Mouse (Mus musculus): ENCODE results near the gene Ccm2.

The Ccm2 gene

DNA sequence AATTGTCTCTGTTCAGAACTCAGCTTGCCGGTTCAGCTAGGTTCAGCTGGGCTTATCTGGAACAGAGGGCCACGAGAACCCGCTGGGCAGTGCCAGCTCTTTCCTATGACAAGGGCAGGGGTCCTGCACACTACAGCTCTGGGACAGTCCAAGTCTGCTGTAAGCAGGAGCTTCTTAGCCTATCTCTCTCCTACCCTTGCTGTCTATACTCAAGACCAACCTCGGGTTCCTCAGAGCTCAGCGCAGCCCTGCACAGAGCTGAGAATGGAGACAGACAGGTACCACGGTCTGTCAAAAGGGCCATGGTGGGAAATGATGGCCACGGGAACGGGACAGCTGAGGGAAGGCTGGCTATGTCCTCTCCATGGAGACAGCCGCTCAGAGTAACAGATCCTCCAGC, 56.5 kb downstream of the Ccm2 start:
- DNase-seq (ENCODE audit: low spot score in 2 of 2) = no peak

DNA sequence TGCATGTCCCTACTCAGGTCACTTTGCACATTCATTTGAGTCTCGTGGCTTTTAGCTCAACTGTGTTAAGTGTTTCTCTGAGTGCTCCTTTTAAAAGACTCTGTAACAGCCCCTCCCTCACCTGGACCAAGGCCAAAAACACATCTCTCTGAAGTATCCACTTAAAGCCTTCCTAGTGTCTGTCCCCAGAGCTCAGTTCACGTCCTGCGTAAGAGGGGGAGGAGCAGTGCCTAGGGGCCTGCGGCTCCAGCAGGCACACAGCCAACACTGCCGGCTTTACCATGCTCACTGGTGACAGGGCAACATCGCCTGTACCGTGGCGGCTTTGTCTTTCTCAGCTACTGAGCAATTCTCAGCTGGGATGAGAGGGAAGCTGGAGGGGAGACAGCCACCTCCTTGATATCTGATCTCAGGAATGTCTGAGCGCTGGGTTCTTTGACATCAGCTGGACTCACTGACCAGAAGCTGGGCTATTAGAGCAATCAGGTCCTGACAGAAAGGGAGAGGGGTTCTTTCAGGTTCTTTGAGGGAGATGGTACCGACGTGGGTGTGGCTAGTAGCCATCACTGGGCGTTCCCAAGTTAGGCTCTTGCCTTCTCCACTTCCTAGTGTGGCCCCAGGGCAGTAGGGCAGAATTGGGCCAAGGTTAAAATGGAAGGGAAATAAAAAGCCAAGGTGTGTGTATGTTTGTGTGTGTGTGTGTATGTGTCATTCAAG, 57.4 kb downstream of the Ccm2 start:
- peak in 1 of 2 experiments; percentile 32 for DNase-seq (ENCODE audit: low spot score in 2 of 2)

DNA sequence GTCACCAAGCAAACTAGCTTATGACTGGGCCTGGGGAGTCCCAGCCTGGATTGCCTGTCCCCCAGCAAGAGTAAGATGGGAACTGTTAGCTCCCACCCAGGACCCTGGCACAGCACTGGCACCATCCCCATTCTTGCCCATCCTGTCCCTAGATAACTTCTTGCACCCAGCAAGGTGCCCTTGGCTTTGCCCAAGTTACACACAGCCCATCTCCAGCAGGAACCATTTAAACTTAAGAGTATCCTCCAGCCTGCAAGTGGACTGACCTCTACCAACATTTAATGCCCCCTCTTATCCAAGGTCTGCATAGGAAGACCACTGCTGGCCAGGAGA, 57.9 kb downstream of the Ccm2 start:
- no peak for DNase-seq (ENCODE audit: low spot score in 2 of 2)

DNA sequence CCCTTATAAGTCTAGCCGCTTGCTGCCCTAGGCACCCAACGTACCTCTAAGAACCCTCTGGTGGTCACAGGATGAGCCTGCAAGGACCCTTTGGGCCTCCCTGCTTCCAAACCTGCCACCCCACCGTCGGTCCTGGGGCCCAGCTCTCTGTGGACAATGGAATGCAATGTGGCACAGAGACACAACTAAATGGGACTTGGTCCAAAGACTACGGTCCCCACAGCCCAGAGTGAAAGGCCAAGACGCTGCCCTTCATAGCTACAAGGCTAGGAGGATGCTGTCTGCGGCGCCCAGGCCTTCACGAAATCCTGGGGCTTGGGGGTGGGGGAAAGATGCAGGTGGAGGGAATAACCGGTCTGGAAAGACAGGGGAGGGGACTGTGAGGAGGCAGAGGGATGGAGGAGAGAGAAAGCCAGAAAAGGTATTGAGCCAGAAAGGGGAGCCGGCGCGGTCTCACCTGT, 58.4 kb downstream of the Ccm2 start:
- no peak for DNase-seq (ENCODE audit: low spot score in 2 of 2)

DNA sequence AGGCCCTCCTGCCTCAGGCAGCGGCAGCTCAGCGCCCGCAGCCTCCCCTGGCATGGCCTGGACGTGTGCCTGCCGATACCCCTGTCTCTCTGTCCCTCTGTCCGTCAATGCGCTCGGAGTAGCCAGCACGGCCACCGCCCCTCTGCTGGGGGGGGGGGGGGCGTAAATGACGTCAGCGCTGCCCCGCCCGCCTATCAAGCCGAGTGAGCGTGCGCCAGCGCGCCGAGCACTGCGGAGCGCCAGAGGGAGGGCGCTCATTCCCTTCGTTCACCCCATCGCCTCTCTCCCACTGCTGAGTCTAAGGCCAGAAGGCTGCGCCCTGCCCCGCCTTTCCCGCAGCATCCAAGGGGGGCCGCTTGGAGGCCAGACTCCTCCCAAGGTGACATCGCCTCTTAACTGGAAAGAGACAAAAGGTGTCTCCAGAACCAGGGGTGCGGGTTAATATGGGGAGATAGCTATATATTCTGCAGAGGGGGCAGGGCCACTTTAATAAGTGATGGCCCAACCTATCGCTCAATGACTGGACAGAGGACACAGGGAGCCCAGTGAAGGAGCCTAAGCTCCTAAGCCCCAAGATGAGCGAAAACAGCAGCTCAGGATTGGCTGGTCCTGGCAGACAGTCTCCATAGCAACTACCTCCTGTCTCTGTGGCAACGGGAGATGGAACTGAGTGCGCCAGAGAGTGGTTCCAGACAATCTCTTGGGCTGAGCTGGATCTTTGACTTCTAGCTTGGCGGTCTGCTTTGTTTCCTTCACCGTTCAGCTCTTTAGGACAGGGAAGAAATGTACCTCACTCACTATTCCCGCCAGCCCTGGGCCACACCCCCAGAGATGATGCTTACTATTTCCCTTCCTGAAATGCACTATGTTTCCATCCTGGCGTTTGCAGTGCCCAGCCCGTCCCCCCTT, 59.1 kb downstream of the Ccm2 start, which contains the start of gene Nacad:
Gene Nacad, minus strand, starts transcription at position 563 of the 909 bp plus-strand sequence.
- DNase-seq (ENCODE audit: low spot score in 2 of 2) = no peak

DNA sequence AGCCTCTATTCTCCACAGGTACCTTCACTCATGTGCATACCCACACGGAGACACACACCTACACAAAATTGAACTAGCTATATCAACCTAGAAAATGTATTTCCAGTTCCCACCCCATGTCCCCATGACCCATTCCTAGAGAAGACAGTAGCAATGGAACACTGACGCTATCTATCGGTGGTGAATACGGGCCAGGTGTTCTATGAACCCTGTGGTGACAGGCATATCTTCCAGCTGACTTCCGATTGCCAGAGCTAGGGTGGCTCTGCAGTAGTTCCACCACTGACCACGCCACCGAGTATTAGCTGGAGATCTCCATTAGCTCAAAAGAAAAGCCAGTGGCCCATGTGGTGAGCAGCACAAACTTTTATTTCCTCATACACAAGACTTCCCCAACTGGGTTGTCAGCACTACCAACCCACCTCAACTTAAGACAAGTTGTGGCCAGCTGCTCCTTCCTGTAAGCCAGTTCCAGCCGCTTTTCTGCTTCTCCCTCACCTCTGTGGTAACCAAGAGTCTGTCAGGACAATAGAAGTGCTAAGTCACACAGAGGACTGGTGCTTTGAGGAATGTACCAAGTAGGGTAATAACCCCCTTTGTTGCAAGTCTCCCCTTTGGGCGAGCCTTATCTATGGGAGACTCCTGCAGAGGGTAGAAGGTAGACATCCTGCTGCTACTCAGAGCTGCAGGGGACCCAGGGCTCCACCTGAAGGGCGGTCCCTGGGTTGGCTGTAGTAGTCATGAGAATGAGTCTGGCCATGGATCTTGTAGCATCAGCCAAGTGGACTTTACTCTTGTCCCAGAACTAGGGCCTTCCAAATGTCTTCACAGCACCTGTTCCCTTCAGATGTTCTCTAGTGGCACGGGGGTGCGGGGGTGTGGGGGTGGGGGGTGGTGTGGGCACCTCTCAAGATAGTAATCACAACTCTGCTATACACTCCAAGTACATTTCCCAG, 68.8 kb downstream of the Ccm2 start:
- DNase-seq (ENCODE audit: low spot score in 2 of 2) = no peak

DNA sequence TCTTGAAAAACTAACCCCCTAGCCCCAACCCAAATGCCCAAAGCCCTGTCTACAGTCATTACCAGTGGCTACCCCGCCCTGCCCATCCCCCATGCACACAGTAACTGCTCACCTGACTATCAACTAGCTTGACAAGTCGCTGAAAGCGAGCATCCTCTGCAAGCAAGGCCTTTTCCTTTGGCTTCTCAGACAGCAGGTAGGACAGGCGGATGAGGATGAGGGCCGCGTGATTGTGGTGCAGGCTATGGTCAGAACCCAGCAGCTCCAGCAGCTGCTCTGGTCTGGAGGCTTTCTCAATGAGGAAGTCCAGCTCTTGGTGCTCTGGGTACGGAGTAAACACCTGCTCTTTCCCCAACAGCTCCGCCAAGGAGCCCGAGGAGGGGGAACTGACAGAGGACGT, 77.0 kb downstream of the Ccm2 start:
- DNase-seq (ENCODE audit: low spot score in 2 of 2) = no peak

DNA sequence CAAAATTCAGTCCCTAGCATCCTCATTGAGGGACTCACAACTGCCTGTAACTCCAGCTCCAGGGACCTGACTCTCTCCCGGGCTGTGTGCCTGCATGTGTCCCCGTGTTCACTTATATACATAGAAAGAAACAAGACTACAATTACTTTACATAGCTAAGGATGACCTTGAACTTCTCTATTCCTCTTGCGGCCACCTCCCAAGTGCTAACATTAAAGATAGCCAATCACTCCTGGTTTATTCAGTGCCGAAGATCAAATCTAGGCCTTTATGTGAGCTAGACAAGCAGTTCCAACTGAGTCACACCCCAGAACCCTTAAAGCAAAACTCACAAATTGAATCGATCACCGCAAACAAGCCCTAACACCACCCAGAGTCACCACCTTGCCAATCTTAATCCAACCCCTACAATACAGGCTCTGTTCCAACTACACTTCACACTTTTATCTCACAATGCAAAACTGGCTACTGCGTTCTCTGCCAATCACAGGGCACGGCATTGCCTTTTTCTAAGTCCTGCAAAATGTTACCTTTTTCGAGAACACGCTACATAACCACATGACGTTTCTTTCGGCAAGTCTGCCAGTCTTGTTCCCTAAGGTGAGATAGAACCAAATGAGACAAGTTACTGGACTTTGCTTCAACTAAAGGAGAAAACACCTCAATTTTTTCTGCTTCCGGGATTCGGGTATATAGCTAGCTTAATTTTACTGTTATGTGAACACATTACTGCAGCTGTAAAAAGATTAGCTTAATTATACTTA, 78.1 kb downstream of the Ccm2 start:
- DNase-seq (ENCODE audit: low spot score in 2 of 2) = peak in 1 of 2 experiments; percentile 22

DNA sequence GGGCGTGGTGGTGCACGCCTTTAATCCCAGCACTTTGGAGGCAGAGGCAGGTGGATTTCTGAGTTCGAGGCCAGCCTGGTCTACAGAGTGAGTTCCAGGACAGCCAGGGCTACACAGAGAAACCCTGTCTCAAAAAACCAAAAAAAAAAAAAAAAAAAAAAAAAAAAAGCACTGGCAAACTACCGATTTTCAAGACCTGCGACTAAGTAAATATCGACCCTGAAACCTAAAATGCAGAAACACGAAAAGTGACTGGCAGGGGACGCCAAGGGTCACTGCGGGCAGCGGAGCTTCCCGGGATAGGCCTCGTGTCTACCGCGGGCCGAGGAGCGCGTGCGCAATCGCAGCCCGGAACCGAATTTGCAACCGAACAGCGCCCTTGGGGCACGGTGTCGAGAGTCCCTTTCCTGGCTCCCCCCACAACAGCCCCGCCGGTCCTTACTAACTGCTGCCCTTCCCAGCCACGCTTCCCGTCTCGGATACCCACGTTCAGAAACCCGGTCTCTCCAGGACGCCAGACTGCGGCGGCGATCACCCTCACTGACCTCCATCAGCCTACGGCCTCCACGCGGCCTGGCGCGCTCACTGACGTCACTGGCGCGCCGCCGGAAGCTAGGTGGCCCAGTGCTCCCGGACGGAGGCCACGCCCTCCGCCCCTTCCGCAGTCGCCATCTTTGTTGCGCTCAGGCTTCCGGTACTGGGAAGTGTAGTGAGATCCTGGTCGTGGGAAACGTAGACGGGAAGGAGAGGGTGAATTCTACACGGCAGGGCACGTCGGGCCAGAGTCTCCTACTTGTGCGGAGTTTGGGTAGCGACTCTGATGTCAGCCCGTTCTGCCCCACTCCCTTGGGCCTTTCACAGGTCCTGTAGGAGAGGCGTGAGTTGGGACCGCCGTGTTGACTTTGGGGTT, 79.0 kb downstream of the Ccm2 start, which contains the start of gene Tbrg4:
Gene Tbrg4, minus strand, starts transcription at position 590 of the 910 bp plus-strand sequence.
- peak; percentile 93 to 94 for DNase-seq (ENCODE audit: low spot score in 2 of 2)

DNA sequence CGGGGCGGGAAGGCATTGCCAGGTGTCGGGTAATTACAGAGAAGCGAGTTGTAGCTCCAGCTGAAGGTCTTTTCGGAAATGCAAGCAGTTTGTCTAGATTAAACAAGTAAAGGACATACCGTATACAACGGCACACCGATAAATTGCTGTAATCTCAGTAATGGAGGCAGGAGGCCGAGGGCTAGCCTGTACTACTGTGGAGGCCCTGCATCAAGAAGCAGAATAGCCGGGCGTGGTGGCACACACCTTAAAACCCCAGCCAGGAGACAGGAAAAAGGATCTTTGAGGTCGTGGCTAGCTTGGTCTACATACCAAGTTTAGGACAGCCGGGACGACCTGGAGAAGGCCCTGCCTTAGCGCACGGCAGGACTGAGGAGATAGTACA, 79.7 kb downstream of the Ccm2 start:
- no peak for DNase-seq (ENCODE audit: low spot score in 2 of 2)

DNA sequence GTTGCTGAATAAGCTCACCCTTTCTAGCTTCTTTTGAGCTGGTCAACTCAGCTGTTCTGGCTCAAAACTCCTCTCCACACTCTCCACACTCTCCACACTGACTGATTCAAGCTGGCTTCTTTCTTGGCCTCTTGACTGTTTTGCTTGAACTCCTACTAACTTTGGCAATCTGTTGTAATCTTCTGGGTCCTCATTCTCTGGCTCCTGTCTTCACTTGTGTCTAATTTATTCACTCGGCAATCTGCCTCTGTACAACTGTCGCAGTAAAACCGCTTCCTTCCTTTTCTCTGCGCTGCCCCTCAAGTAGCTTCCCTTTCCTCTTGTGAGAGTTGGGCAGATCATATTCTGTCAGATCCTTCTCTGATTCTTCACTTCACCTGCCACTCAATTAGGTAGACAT, 81.0 kb downstream of the Ccm2 start:
- peak; percentile 35 to 41 for DNase-seq (ENCODE audit: low spot score in 2 of 2)

DNA sequence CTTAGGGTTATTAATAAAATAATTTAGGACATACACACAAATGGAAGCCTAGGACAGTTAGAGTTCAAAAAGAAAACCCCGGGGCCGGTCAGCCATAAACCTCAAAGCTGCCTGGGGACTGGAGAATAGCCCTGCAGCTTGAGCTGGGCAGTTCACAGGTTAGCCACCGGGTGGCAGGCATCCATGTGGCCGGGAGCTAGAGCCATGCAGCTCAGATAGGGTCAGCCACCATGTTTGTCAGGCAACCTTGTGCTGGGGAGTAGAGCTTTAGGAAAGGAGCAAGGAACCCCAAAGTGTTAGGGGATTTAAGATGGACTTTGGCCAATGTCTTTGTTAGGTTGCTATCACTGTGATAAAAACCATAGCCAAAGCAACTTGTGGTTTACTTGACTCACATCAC, 81.9 kb downstream of the Ccm2 start:
- no peak for DNase-seq (ENCODE audit: low spot score in 2 of 2)

DNA sequence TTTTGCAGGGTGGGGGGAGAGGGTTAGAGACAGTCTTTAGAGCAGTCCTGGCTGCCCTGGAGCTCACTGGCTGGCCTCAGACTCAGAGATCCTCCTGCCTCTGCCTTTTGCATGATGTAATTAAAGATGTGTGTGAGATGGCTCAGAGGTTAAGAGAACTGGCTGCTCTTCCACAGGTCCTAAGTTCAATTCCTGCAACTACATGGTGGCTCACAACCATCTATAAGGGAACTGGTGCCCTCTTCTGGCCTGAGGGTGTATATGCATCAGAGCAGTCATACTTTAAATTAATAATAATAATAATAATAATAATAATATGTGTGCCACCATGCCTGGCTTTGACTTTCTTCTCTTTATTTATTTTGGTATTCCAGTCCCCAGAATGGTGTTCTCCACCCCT, 83.0 kb downstream of the Ccm2 start:
- DNase-seq (ENCODE audit: low spot score in 2 of 2) = no peak

DNA sequence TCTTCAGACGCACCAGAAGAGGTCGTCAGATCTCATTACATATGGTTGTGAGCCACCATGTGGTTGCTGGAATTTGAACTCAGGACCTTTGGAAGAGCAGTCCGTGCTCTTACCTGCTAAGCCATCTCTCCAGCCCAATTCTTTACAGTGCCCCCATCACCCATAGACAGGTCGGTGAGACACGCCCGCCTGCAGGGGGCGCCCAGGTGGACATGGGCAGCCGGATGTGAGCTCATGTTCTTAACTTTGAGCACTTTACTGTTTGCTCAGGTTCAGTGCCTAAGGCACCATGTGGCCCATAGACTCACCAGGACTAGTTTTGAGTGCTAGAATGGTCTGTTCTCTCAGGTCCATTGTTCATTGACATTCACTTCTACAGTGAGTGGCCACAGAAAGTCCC, 89.5 kb downstream of the Ccm2 start:
- no peak for DNase-seq (ENCODE audit: low spot score in 2 of 2)

DNA sequence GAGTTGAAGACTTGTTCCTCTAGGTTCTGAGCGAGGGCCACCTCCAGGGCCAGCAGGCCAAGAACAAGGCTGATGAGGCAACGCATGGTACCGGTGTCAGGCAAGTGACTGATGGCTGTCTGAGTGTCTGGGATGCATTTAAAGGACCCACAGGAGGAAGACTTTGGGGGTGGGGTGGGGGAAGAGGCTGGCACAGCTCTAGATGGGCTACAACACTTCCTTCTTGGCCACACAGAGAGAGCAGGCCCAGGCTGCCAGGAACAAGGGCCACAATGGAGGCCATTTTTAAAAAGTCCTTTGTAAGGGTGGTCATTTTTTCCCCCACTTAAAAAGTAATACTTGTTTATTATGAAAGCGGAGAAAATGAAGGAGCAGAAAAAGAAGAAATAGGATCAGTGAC, 91.8 kb downstream of the Ccm2 start, which contains the start of gene Wap:
Gene Wap, minus strand, starts transcription at position 101 of the 400 bp plus-strand sequence.
- no peak for DNase-seq (ENCODE audit: low spot score in 2 of 2)

DNA sequence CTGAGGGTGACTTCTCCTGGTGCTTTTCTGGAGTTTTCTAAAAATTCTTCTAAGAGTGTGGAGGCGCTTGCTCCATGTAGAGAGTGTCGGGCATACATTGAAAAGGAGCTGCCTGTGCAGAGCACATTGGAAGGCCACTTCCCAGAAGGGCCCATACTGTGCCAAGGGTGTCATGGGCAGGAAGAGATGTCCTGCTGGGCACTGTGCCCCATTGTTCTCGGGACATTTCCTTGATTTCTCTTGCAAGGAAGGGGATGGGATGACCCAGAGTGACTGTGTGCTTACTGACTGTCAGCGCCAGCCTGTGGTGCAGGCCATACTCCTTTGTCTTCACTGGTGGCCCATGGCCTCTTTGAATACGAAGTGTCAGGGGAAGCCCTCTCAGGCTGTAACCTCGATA, 92.4 kb downstream of the Ccm2 start:
- DNase-seq (ENCODE audit: low spot score in 2 of 2) = no peak

DNA sequence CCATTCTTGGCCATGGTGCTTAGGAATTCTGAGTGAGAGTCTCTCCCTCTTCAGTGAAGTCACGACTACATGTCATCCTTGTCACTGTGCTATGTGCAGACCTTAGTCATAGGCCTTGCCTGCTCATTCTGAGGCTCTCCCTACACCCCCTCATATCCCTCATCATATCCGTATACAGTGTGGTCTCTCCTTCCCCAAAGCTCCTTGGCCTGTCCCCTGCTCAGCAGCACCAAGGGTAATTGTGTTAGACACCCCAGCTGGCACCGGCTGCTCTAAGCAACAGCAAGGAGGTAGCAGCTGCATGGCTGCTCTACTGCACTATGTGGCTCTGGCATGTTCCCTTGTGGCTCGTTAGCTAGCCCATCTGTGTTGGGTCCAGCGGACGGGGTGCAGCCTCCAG, 97.9 kb downstream of the Ccm2 start:
- no peak for DNase-seq (ENCODE audit: low spot score in 2 of 2)

All from heart, adult 9 months (tissue).